Mouse (Mus musculus) cerebellum, adult 2 months (tissue): ENCODE data around the gene Ubr7. TPM values are rescaled to one million over a fixed set of nuclear protein-coding genes. Genes with fewer than 3 reads are reported as not detected.

Source experiments
- DNase-seq, 2 experiments: peaks; one replicate each; pipeline ENCODE4 v3.0.0; 2021
- H3K27ac ChIP-seq: fragments of 200-500 bp; 2 replicates; pipeline ENCODE4 v1.5.1; 2012; ENCODE audit warnings: low read length, control low read depth, inconsistent platforms; ENCODE audit not compliant: insufficient read depth
- H3K27me3 ChIP-seq: fragments of 200-500 bp; 2 replicates; pipeline ENCODE4 v1.6.1; 2012; ENCODE audit warnings: inconsistent platforms, mild to moderate bottlenecking, low read length, moderate library complexity; ENCODE audit not compliant: control insufficient read depth, insufficient read depth
- H3K4me1 ChIP-seq: fragments of 200-500 bp; 2 replicates; pipeline ENCODE4 v1.6.1; 2011; ENCODE audit warnings: low read length; ENCODE audit not compliant: control insufficient read depth, insufficient read depth
- H3K4me3 ChIP-seq: fragments of 200-500 bp; replicated peaks from 2 replicates; pipeline ENCODE3; 2011; ENCODE audit warnings: mild to moderate bottlenecking, low read depth, low read length, control low read depth; ENCODE audit not compliant: insufficient read depth
- CTCF ChIP-seq: fragments of 200-500 bp; IDR thresholded peaks from 2 replicates; pipeline ENCODE4 v1.5.1; 2011; ENCODE audit warnings: low read depth, mild to moderate bottlenecking, control low read depth, low read length, moderate library complexity, borderline replicate concordance; ENCODE audit not compliant: insufficient read depth
- POLR2A ChIP-seq: fragments of 200-500 bp; IDR thresholded peaks from 2 replicates; pipeline ENCODE4 v1.6.1; 2011; ENCODE audit warnings: low read length, control low read depth, borderline replicate concordance; ENCODE audit not compliant: insufficient read depth
- WGBS: fragments of 180-500 bp; shearing (Covaris S2); methylation state at CpG from one replicate; pipeline ENCODE4 v1.1.7; 2018; 5-methylcytosine and 5-hydroxymethylcytosine counted together
- polyA plus RNA-seq: library from polyadenylated mRNA; depleted of rRNA; stranded (reverse); fragments of >200 nt; gene quantifications from 2 replicates; pipeline ENCODE4 v1.2.3, GENCODE M21; 2012; rRNA removed

Gene Ubr7
- polyA plus RNA-seq, 1 experiment: 24.3 TPM

GRCm38 (mm10) chr12:102785593-102785985 is 27.8 kb downstream of the Ubr7 start:
- TF ChIP-seq CTCF (no peak), POLR2A (no peak)
- Histone ChIP-seq H3K4me3 (no peak overlapping the region), H3K27ac (no peak overlapping the region), H3K27me3 (no peaks in the 10 kb centered on the region), H3K4me1 (no peaks in the 10 kb centered on the region)
- no peak for DNase-seq
- WGBS: 30% methylated on average over 5 of the region's 5 CpGs

DNA sequence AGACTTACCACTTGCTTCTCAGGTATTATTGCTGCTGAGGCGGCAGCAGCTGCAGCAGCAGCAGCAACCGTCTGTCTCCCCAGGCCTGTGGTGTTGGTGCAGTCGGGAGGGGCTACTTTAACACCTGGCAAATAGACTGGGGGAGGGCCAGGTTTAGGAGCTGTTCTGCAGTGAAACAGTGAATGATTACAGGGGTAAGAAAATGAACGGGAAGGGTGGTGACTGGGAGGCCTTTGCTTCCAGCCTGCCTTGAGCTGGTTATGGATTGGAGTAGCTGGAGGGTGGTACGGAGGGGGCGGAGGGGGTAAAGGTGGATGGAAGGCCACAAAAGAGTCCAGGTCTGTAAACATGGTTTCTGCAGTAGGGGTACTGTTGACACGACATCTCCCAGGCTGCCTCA is 30.2 kb downstream of the Ubr7 start:
- WGBS: 91% methylated on average over 7 of the region's 7 CpGs
- Histone ChIP-seq H3K4me3 (no peak overlapping the region), H3K27me3 (no peaks in the 10 kb centered on the region), H3K27ac (no peak overlapping the region), H3K4me1 (no peaks in the 10 kb centered on the region)
- TF ChIP-seq POLR2A: no peak
- no peak for TF ChIP-seq CTCF
- DNase-seq: no peak

GRCm38 (mm10) chr12:102799528-102799927 is 41.8 kb downstream of the Ubr7 start:
- WGBS: 99% methylated on average over 2 of the region's 2 CpGs
- no peak for TF ChIP-seq POLR2A
- TF ChIP-seq CTCF: no peak
- DNase-seq: no peak
- no peaks in the 10 kb centered on the region for H3K27me3 ChIP-seq
- no peaks in the 10 kb centered on the region for H3K4me1 ChIP-seq
- H3K4me3 ChIP-seq: no peak overlapping the region
- H3K27ac ChIP-seq: no peak overlapping the region

DNA sequence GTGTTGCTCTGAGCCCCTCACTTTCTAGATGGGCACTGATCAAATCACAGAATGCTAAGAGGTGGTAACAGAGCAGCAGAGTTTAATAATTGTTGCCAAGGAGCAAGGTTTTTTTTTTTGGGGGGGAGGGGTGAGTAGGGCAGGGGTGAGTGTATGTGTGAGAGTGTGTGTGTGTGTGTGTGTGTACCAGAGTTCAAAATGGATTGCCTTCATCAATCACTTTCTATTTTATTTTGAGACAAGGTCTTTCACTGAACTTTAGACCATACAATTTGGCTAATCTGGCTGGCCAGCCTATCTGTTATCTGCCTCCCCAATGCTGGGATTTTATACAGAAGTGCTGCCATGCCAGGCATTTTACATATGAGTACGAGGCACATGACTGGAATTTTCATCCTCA is 57.1 kb downstream of the Ubr7 start:
- Histone ChIP-seq H3K4me1 (no peaks in the 10 kb centered on the region), H3K27me3 (no peaks in the 10 kb centered on the region), H3K27ac (no peak overlapping the region), H3K4me3 (no peak overlapping the region)
- 97% methylated on average over 1 of the region's 1 CpGs for WGBS
- no peak for DNase-seq
- TF ChIP-seq POLR2A: no peak
- no peak for TF ChIP-seq CTCF

- DNase-seq: no peak
- peaks cover under 1% of the 10 kb centered on the region; the same call in 1 of the 2 replicates for H3K4me1 ChIP-seq
- 85% methylated on average over 1 of the region's 1 CpGs for WGBS
- no peaks in the 10 kb centered on the region for H3K27me3 ChIP-seq
- H3K27ac ChIP-seq: no peak overlapping the region
- H3K4me3 ChIP-seq: no peak overlapping the region
- TF ChIP-seq POLR2A (no peak), CTCF (no peak)
These were observed 68.6 kb downstream of the Ubr7 start for GRCm38 (mm10) chr12:102826399-102826798.

DNA sequence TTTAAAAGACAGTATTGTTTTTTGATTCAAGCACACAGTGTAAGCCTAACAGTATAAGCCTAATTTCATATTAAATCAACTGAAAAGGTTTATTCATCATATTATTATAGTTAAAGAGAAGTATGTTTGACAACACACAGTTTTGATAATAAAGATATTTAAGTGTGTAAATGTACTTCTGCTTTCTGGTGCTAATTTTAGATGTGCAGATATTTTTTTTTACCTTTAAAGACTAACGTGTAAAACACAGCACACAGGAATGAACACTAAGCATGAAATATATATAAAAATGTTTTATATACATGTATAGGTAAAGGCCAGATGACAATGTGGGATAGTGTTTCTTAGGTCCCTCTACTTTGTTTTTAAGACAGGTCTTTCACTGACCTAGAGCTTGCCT is 69.4 kb downstream of the Ubr7 start:
- H3K4me3 ChIP-seq: no peak overlapping the region
- no peak overlapping the region for H3K27ac ChIP-seq
- no peak for TF ChIP-seq CTCF
- no peak for TF ChIP-seq POLR2A
- H3K27me3 ChIP-seq: no peaks in the 10 kb centered on the region
- DNase-seq: no peak
- 84% methylated on average over 1 of the region's 1 CpGs for WGBS
- peaks cover 5% of the 10 kb centered on the region; the same call in 1 of the 2 replicates for H3K4me1 ChIP-seq

Other genes with a start within 250 kb of the Ubr7 start
- gene Chga, start 203.0 kb upstream of the Ubr7 start, polyA plus RNA-seq: 187 and 216 TPM in 2 replicates
- 64.9 and 67.6 TPM in 2 replicates for gene Itpk1, start 53.0 kb upstream of the Ubr7 start, polyA plus RNA-seq
- 11.9 and 13.8 TPM in 2 replicates for gene Moap1, start 14.3 kb upstream of the Ubr7 start, polyA plus RNA-seq
- gene Tmem251, start 14.2 kb upstream of the Ubr7 start, polyA plus RNA-seq: 3.7 and 3.9 TPM in 2 replicates
- not detected in 2 replicates for gene Gm28051, start 202 bp upstream of the Ubr7 start, polyA plus RNA-seq
- gene Gon7, start 164 bp upstream of the Ubr7 start, polyA plus RNA-seq: 18.9 and 22.5 TPM in 2 replicates
- gene Gm20604, start 705 bp downstream of the Ubr7 start, polyA plus RNA-seq: 27.0 and 28.7 TPM in 2 replicates
- gene Btbd7, start 120.5 kb downstream of the Ubr7 start, polyA plus RNA-seq: 12.8 and 13.8 TPM in 2 replicates
- not detected in 2 replicates for gene Cox8c, start 141.3 kb downstream of the Ubr7 start, polyA plus RNA-seq
- gene Unc79, start 190.9 kb downstream of the Ubr7 start, polyA plus RNA-seq: 26.1 and 28.2 TPM in 2 replicates